Mouse (Mus musculus): ENCODE data around the gene Sipa1l3.

Sipa1l3 gene

DNA sequence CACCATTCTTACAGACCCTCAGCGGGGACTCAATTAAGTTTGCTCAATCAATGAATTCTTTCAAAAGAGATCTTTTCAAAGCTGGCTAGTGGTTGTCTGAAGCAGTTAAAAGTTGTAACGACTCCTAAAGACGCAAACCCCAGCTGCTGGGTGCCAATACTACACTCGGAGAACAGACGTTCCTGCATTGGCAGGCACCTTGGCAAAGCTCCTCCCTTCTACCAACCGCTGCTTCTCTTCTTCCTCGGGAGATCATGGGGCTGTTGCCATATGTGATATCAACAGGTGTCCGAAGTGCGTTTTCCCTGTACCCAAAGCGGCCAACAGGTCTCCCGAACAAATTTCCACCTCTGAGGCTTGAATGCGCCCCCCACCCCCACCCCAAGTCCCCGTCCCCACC is 237.6 kb downstream of the Sipa1l3 start:
- DNase-seq (ENCODE audit: low spot score): no peak

DNA sequence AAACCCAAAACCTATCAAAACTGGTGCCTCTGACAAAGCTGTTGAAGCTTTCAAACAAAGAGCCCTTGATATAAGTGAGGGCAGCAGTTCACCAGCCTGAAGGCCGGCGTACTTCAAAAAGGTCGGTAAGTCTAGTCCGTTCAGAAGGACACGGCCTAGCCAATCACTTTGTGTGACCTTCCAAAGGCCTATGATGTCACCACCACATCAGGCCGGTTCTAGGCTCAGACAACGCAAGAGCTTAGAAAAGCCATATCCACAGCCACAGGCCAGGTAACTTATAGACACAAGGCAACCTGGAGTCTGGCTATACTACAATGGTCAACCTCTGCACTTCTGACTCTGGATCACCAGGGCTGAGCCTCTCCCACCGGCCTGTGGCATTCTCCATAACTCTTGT is 238.5 kb downstream of the Sipa1l3 start:
- no peak for DNase-seq (ENCODE audit: low spot score)

DNA sequence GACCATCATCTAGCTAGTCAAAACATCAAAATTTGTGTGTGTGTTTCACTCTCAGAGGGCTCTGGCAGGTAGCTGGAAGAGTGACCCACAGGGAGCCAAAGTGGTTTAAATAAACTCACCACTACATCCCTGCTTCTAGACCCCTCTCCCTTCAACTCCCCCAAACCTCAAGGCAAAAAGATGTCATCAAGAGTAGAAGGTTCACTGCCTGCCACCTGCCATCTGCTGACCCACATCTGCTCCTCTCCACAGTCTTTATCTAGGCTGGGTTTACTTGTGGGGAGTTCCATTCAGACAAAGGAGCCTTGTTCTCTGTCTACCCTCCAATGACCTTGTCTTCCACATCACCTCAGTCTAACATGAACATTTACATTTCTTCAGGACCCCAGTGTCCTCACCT is 239.2 kb downstream of the Sipa1l3 start:
- no peak for DNase-seq (ENCODE audit: low spot score)

DNA sequence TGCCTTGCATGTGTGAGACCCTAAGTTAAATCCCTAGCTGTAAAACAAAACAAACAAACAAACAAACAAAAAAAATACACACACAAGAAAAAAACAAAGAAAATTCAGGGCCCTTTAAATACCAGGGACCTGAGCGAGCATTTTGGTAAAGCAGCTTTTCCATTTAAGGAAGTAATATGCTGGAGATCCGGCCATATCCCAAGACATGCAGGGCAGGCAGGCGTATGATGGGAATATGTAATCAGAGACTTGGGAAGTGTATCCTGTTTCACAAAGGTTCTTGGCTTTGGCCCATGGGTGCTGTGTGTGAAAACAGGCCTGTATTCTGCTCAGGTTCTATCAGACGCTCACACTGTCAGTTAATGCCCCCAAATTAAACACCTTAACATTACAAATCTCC is 240.9 kb downstream of the Sipa1l3 start:
- no peak for DNase-seq (ENCODE audit: low spot score)

DNA sequence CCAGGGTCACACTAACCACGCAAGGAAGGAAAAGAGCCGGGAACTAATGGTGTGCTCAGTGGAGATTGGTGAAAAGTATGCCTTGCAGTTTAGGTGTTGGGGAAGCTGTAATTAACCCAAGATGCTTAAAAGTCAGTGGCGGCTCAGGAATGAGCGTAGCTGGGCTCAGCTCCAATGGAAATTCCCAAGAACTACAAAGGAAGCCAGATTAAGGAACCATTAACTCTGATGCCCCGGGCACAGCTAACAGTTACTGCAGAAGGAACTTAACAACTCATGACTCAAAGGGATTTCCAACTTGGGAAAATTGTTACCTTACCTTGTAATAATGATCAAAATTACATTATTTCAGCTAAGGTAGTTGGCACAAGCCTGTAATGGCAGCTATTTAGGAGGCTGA is 241.7 kb downstream of the Sipa1l3 start:
- DNase-seq (ENCODE audit: low spot score): no peak

DNA sequence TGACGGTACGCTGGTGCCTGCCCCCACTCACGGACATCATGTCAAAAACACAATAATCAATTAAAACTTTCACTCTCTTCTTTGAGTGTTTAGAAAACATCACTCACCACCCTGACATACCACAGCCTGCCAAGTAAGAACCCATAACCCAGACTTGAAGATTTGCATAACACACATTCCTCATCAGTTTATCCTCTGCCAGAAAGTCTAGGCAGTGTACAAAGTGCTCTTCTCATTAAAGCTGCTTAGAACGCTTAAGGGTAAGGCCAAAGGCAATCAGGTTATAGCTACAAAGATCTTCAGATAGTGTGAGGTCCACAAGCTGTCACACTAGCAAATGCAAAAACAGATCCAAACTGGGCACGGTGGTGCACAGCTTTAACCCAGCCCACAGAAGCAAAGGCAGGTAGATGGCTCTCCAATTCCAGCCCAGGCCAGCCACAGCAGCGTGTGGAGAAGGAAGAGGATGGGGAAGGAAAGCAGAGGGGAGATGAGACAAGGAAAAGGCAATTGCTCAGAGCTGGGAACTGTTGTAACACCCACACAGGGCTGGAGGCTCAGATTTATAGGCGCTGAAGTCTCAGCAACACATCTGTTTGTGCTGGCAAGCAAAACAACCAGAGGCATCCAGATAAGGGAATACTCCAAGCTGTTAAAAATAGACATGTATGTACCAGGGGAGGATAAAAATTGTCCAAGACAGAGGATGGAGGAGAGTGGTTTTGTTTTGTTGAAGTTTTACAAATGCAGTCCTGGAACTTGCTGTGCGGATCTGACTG is 246.6 kb downstream of the Sipa1l3 start:
- DNase-seq (ENCODE audit: low spot score): peak; percentile 46

DNA sequence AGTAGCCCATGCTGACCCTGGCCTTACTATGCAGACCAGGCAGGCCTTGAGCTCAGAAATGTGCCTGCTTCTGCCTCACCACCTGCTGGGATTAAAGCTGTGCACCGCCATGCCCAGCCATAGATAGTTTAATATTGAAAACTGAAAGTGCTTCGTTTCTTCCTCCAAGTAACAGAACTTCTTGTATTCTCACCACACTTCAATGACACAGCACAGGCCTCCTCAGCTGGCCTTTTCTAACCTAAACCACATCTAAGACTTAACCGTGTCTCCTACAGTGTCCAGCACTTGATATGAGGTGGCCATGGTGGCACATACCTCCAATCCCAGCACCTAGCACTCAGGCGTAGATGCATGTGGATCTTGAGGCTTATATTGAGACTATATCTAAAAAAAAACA is 248.0 kb downstream of the Sipa1l3 start:
- DNase-seq (ENCODE audit: low spot score): no peak

Data from adipocyte (in vitro differentiated cells).